Mouse (Mus musculus): ENCODE results near the gene Lpar3. TPM values are rescaled to one million over a fixed set of nuclear protein-coding genes. Genes with fewer than 3 reads are reported as not detected.
"Not testable (repeated sequence)": the region's sequence is repeated elsewhere in the genome, so short reads cannot be mapped to it uniquely, and the experiment has no call there.

Gene Lpar3
- polyA plus RNA-seq, 1 experiment from 2014 or later = 9.5 TPM

- H3K27ac ChIP-seq (ENCODE audit: low read length) = no peak overlapping the region
- no peaks in the 10 kb centered on the region for H3K4me1 ChIP-seq (ENCODE audit: insufficient read depth, low read depth, low read length)
- ATAC-seq (no peak), DNase-seq (ENCODE audit: low spot score) (no peak)
- no peak overlapping the region for H3K9ac ChIP-seq (replicated peaks; ENCODE audit: low read depth)
- no peaks in the 10 kb centered on the region for H3K9me3 ChIP-seq (ENCODE audit: low read length)
- H3K27me3 ChIP-seq (replicated peaks; ENCODE audit: insufficient read depth, low read length) = no peaks in the 10 kb centered on the region
- TF ChIP-seq CTCF (IDR thresholded peaks at IDR 0.05) (no peak), EP300 (IDR thresholded peaks at IDR 0.05) (no peak)
- no peaks in the 10 kb centered on the region for H3K36me3 ChIP-seq (ENCODE audit: insufficient read depth, low read length)
- H3K4me2 ChIP-seq (replicated peaks; ENCODE audit: low read depth, low read length) = no peak overlapping the region
- no peak overlapping the region for H3K4me3 ChIP-seq (ENCODE audit: low read depth, low read length)
- WGBS = 84% methylated on average over 2 of the region's 2 CpGs
These were observed 14.1 kb upstream of the Lpar3 start for GRCm38 (mm10) chr3:146206635-146207034.

- TF ChIP-seq EP300 (IDR thresholded peaks at IDR 0.05) (no peak), CTCF (IDR thresholded peaks at IDR 0.05) (no peak)
- no peaks in the 10 kb centered on the region for H3K36me3 ChIP-seq (ENCODE audit: insufficient read depth, low read length)
- H3K27ac ChIP-seq (ENCODE audit: low read length) = no peak overlapping the region
- no peak overlapping the region for H3K4me2 ChIP-seq (replicated peaks; ENCODE audit: low read depth, low read length)
- no peaks in the 10 kb centered on the region for H3K27me3 ChIP-seq (replicated peaks; ENCODE audit: insufficient read depth, low read length)
- no peak for ATAC-seq
- no peak overlapping the region for H3K4me3 ChIP-seq (ENCODE audit: low read depth, low read length)
- 42% methylated on average over 2 of the region's 2 CpGs for WGBS
- no peak for DNase-seq (ENCODE audit: low spot score)
- H3K9me3 ChIP-seq (ENCODE audit: low read length) = no peaks in the 10 kb centered on the region
- no peak overlapping the region for H3K9ac ChIP-seq (replicated peaks; ENCODE audit: low read depth)
- no peaks in the 10 kb centered on the region for H3K4me1 ChIP-seq (ENCODE audit: insufficient read depth, low read depth, low read length)
These were observed 13.3 kb upstream of the Lpar3 start for GRCm38 (mm10) chr3:146207440-146207839.

- ATAC-seq; H3K4me2 ChIP-seq (replicated peaks; ENCODE audit: low read depth, low read length); H3K9ac ChIP-seq (replicated peaks; ENCODE audit: low read depth); H3K27ac ChIP-seq (ENCODE audit: low read length); DNase-seq (ENCODE audit: low spot score); H3K36me3 ChIP-seq (ENCODE audit: insufficient read depth, low read length); H3K27me3 ChIP-seq (replicated peaks; ENCODE audit: insufficient read depth, low read length); H3K9me3 ChIP-seq (ENCODE audit: low read length); H3K4me1 ChIP-seq (ENCODE audit: insufficient read depth, low read depth, low read length); H3K4me3 ChIP-seq (ENCODE audit: low read depth, low read length): not testable (repeated sequence)
- 93% methylated on average over 8 of the region's 8 CpGs for WGBS
These were observed 11.0 kb upstream of the Lpar3 start for GRCm38 (mm10) chr3:146209759-146210158.

- H3K4me2 ChIP-seq (replicated peaks; ENCODE audit: low read depth, low read length) = no peak overlapping the region
- H3K9me3 ChIP-seq (ENCODE audit: low read length) = no peaks in the 10 kb centered on the region
- WGBS = 92% methylated on average over 4 of the region's 4 CpGs
- no peak overlapping the region for H3K9ac ChIP-seq (replicated peaks; ENCODE audit: low read depth)
- H3K27me3 ChIP-seq (replicated peaks; ENCODE audit: insufficient read depth, low read length) = no peaks in the 10 kb centered on the region
- DNase-seq (ENCODE audit: low spot score) (no peak), ATAC-seq (no peak)
- H3K4me1 ChIP-seq (ENCODE audit: insufficient read depth, low read depth, low read length) = no peaks in the 10 kb centered on the region
- H3K4me3 ChIP-seq (ENCODE audit: low read depth, low read length) = no peak overlapping the region
- TF ChIP-seq EP300 (IDR thresholded peaks at IDR 0.05) (no peak), CTCF (IDR thresholded peaks at IDR 0.05) (no peak)
- no peaks in the 10 kb centered on the region for H3K36me3 ChIP-seq (ENCODE audit: insufficient read depth, low read length)
- H3K27ac ChIP-seq (ENCODE audit: low read length) = no peak overlapping the region
These were observed 9.5 kb upstream of the Lpar3 start for GRCm38 (mm10) chr3:146211141-146211747.

GRCm38 (mm10) chr3:146211964-146212363 lies 8.8 kb upstream of the Lpar3 start:
- Histone ChIP-seq H3K9ac (replicated peaks; ENCODE audit: low read depth) (no peak overlapping the region), H3K4me1 (ENCODE audit: insufficient read depth, low read depth, low read length) (no peaks in the 10 kb centered on the region), H3K36me3 (ENCODE audit: insufficient read depth, low read length) (no peaks in the 10 kb centered on the region), H3K4me3 (ENCODE audit: low read depth, low read length) (no peak overlapping the region), H3K4me2 (replicated peaks; ENCODE audit: low read depth, low read length) (no peak overlapping the region), H3K27ac (ENCODE audit: low read length) (no peak overlapping the region), H3K27me3 (replicated peaks; ENCODE audit: insufficient read depth, low read length) (no peaks in the 10 kb centered on the region), H3K9me3 (ENCODE audit: low read length) (no peaks in the 10 kb centered on the region)
- TF ChIP-seq CTCF (IDR thresholded peaks at IDR 0.05) (no peak), EP300 (IDR thresholded peaks at IDR 0.05) (no peak)
- 49% methylated on average over 2 of the region's 2 CpGs for WGBS
- ATAC-seq (no peak), DNase-seq (ENCODE audit: low spot score) (no peak)

- peak overlapping the region; percentile 33 for H3K4me2 ChIP-seq (replicated peaks; ENCODE audit: low read depth, low read length)
- TF ChIP-seq EP300 (IDR thresholded peaks at IDR 0.05) (no peak), CTCF (IDR thresholded peaks at IDR 0.05) (no peak)
- H3K4me3 ChIP-seq (ENCODE audit: low read depth, low read length) = no peak overlapping the region
- DNase-seq (ENCODE audit: low spot score) (no peak), ATAC-seq (no peak; the same call in 1 of the 2 replicates)
- H3K4me1 ChIP-seq (ENCODE audit: insufficient read depth, low read depth, low read length) = no peaks in the 10 kb centered on the region
- no peaks in the 10 kb centered on the region for H3K27me3 ChIP-seq (replicated peaks; ENCODE audit: insufficient read depth, low read length)
- H3K27ac ChIP-seq (ENCODE audit: low read length) = no peak overlapping the region
- no peaks in the 10 kb centered on the region for H3K36me3 ChIP-seq (ENCODE audit: insufficient read depth, low read length)
- no peak overlapping the region for H3K9ac ChIP-seq (replicated peaks; ENCODE audit: low read depth)
- H3K9me3 ChIP-seq (ENCODE audit: low read length) = no peaks in the 10 kb centered on the region
- 23% methylated on average over 5 of the region's 5 CpGs for WGBS
These were observed 7.4 kb upstream of the Lpar3 start for GRCm38 (mm10) chr3:146213336-146213735.

GRCm38 (mm10) chr3:146216561-146216960 lies 4.2 kb upstream of the Lpar3 start:
- TF ChIP-seq CTCF (IDR thresholded peaks at IDR 0.05) (no peak), EP300 (IDR thresholded peaks at IDR 0.05) (no peak)
- H3K4me2 ChIP-seq (replicated peaks; ENCODE audit: low read depth, low read length) = no peak overlapping the region
- no peak for DNase-seq (ENCODE audit: low spot score)

More at GRCm38 (mm10) chr3:146216561-146216960, 4.2 kb upstream of the Lpar3 start:
- no peak overlapping the region for H3K4me3 ChIP-seq (ENCODE audit: low read depth, low read length)
- no peaks in the 10 kb centered on the region for H3K27me3 ChIP-seq (replicated peaks; ENCODE audit: insufficient read depth, low read length)
- no peak overlapping the region for H3K9ac ChIP-seq (replicated peaks; ENCODE audit: low read depth)
- WGBS = 82% methylated on average over 3 of the region's 3 CpGs
- no peaks in the 10 kb centered on the region for H3K36me3 ChIP-seq (ENCODE audit: insufficient read depth, low read length)
- ATAC-seq = no peak
- H3K4me1 ChIP-seq (ENCODE audit: insufficient read depth, low read depth, low read length) = no peaks in the 10 kb centered on the region
- H3K9me3 ChIP-seq (ENCODE audit: low read length) = no peaks in the 10 kb centered on the region
- H3K27ac ChIP-seq (ENCODE audit: low read length) = no peak overlapping the region

All from lung, postnatal 0 days (tissue).